Mouse (Mus musculus): ENCODE data around the gene Ski.

DNA sequence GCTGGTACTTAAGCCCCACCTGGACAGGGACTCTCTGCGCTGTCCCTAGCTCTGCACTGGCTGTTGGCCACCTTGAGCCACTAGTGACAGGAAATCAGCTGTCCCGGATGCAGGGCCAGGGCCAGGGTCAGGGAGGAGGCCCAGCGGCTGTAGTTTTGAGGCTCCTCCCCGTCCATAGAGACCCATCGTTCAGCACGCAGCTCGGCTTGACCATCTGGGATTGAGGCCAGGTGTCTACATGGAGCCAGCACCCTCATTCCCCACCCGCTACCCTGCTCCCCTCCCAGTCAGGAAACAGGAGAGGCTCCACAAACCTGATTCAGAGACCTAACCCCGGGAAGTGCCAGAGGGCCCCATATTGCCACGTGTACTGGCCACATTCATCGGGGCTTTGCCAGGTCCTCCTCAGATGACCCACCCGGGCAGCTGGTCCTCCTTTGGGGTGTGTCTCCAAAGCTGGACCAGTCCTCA is 81.6 kb downstream of the Ski start:
- TF ChIP-seq GATA1 (IDR thresholded peaks at IDR 0.05; ENCODE audit: low read length) (no peak), TAL1 (IDR thresholded peaks at IDR 0.05; ENCODE audit: low read length) (no peak)

All from erythroblast, embryonic 14.5 days (primary cell).